Mouse (Mus musculus) erythroblast, embryonic 14.5 days (primary cell): ENCODE results near the gene Dmrta1.

Experiments used
- GATA1 ChIP-seq: IDR thresholded peaks from 2 replicates; pipeline ENCODE4 v1.6.1; 2012; ENCODE audit warnings: low read length, inconsistent platforms, mixed read lengths
- TAL1 ChIP-seq: IDR thresholded peaks from 3 replicates; pipeline ENCODE4 v1.6.1; 2012; ENCODE audit warnings: low read length, inconsistent platforms, mixed read lengths

DNA sequence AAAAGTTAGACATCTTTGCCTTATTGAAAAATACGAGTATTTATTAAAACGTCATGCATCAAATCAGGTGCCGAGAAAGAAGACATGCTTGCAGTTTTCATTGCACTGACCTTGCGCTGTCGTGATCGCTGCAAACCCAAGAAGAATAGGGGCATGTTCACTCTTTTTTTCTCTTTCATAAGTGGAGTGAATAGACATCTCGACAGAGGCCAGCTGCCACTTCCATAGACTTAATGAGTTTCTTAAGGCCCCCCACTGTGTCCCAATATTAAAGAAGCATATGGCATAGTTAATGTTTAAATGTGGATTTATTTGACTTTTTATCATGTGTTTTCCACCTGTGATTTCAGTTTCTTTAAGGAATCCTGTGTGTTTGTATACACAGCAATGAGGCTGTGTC is 1.3 kb upstream of the Dmrta1 start:
- TF ChIP-seq GATA1 (no peak), TAL1 (no peak)
